24 mouse cellular contexts compared by ENCODE assay signal in the genomic region with DNA sequence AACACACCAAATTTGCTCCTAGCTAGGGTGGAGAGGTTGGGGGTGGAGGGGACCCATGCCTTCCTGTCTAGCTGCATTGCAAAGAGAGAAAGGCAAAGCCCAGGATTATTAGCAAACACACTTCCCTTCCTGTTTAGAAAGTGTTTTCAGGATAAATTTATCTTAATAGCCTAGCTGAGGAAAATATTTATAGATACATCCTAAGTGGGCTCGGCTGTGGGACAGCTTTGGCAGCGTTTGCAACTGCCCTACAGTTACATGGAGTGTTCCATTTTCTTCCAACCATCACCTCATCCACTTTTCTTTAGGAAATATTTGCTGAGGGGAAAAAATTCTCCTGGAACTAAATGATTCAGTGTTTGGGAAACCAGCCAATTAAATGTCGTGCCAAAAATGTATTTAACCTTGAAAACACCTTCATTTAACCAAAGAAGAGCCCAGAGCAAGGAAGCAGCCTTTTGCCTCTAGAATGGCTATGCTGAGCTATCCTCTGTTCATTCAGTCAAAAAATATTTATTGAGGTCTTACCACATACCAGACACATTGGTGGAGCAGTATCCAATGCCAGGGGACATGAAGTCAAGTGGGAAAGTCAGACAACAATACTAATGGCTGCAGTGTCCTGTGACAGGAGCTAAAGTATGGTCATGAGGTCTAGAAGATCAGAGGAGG.
DNase-seq lines count a peak whose midpoint lies in the region; ATAC-seq and TF ChIP-seq lines count a peak whose summit lies in the region.
"Had no signal": no experiment of that assay in that cellular context is flagged by ENCODE, and none has a peak within 500 bp of the region (broad histone marks: within the 10 kb centered on the region; RNA-seq: fewer than 3 reads in every experiment).

No protein-coding gene starts in this region.

- DNase-seq in hindbrain, postnatal 0 days (ENCODE audit: low spot score): peak; percentile 21
- DNase-seq in hindbrain, embryonic 11.5 days (ENCODE audit: low spot score): no peak
- DNase-seq in lung, postnatal 10 days: peak; percentile 5
- no peak for DNase-seq in lung, postnatal 25 days (ENCODE audit: low spot score)
- peak; percentile 88 for DNase-seq in Patski (ENCODE audit: low read depth, low spot score)
- DNase-seq in adrenal gland, adult 8-10 months: no peak
- DNase-seq: adrenal gland, adult 2 months; adrenal gland, postnatal 36 days; B cell, adult 2 months; cerebellum, adult 11 months; cerebellum, adult 8-10 months; cerebellum, postnatal 14 days; embryo, embryonic 11 days; forebrain, postnatal 0 days; gastrocnemius, postnatal 14 days; heart, postnatal 36 days had no signal

- H3K9me3 ChIP-seq in hindbrain, postnatal 0 days (ENCODE audit: low read length): no peaks in the 10 kb centered on the region
- no peaks in the 10 kb centered on the region for H3K9me3 ChIP-seq in hindbrain, embryonic 11.5 days (ENCODE audit: control insufficient read depth, low read length)
- H3K9me3 ChIP-seq: embryonic facial prominence, embryonic 12.5 days; G1E; hindbrain, embryonic 12.5 days had no signal

- WGBS in hindbrain, postnatal 0 days: 75% methylated on average over 3 of the region's 3 CpGs
- WGBS in hindbrain, embryonic 11.5 days: 92% methylated on average over 3 of the region's 3 CpGs

- no peak for ATAC-seq in hindbrain, postnatal 0 days
- ATAC-seq in hindbrain, embryonic 11.5 days (ENCODE audit: low FRiP score): no peak
- ATAC-seq in Patski: peak; percentile 96
- no peak for ATAC-seq in megakaryocyte progenitor cell, adult 5-6 weeks (replicated peaks; ENCODE audit: poor library complexity)
- ATAC-seq: CD4-positive, CD25-positive, alpha-beta regulatory T cell, adult 4 months; forebrain, embryonic 13.5 days; forebrain, postnatal 0 days; hindbrain, embryonic 16.5 days had no signal

- H3K9ac ChIP-seq in hindbrain, postnatal 0 days (replicated peaks; ENCODE audit: low read length): no peak overlapping the region
- no peak overlapping the region for H3K9ac ChIP-seq in hindbrain, embryonic 11.5 days (ENCODE audit: low read depth, low read length)
- H3K9ac ChIP-seq: embryonic facial prominence, embryonic 12.5 days; forebrain, embryonic 13.5 days; forebrain, postnatal 0 days; heart, embryonic 13.5 days; hindbrain, embryonic 12.5 days had no signal

- no peak overlapping the region for H3K27ac ChIP-seq in hindbrain, postnatal 0 days
- no peak overlapping the region for H3K27ac ChIP-seq in hindbrain, embryonic 11.5 days (ENCODE audit: low read depth, low read length)
- H3K27ac ChIP-seq: embryonic facial prominence, embryonic 12.5 days; forebrain, embryonic 13.5 days; heart, embryonic 13.5 days; hindbrain, embryonic 12.5 days had no signal

- no peak overlapping the region for H3K4me3 ChIP-seq in hindbrain, postnatal 0 days (ENCODE audit: low read length)
- no peak overlapping the region for H3K4me3 ChIP-seq in hindbrain, embryonic 11.5 days (ENCODE audit: low read depth, low read length)
- H3K4me3 ChIP-seq: embryonic facial prominence, embryonic 12.5 days; forebrain, embryonic 13.5 days; heart, embryonic 13.5 days; hindbrain, embryonic 12.5 days had no signal

- no peak overlapping the region for H3K4me2 ChIP-seq in hindbrain, postnatal 0 days (ENCODE audit: low read depth, low read length)
- no peak overlapping the region for H3K4me2 ChIP-seq in hindbrain, embryonic 11.5 days (replicated peaks; ENCODE audit: low read depth, low read length)
- H3K4me2 ChIP-seq: embryonic facial prominence, embryonic 12.5 days; forebrain, embryonic 13.5 days; heart, embryonic 13.5 days; hindbrain, embryonic 12.5 days had no signal

- in situ Hi-C loops in Patski (cut with MboI; ENCODE audit: low pct_unique_long_range_greater_than_20kb): no loop called here

- no peaks in the 10 kb centered on the region for H3K27me3 ChIP-seq in hindbrain, postnatal 0 days (ENCODE audit: insufficient read depth, low read length)
- no peaks in the 10 kb centered on the region for H3K27me3 ChIP-seq in hindbrain, embryonic 11.5 days (ENCODE audit: control insufficient read depth, insufficient read depth, low read length)
- no peaks in the 10 kb centered on the region for H3K27me3 ChIP-seq in Patski
- H3K27me3 ChIP-seq: embryonic facial prominence, embryonic 12.5 days; forebrain, embryonic 13.5 days; heart, embryonic 13.5 days; hindbrain, embryonic 12.5 days had no signal

- H3K4me1 ChIP-seq in hindbrain, postnatal 0 days (ENCODE audit: insufficient read depth, low read length): no peaks in the 10 kb centered on the region
- no peaks in the 10 kb centered on the region for H3K4me1 ChIP-seq in hindbrain, embryonic 11.5 days (replicated peaks; ENCODE audit: control insufficient read depth, insufficient read depth, low read length)
- H3K4me1 ChIP-seq: embryonic facial prominence, embryonic 12.5 days; forebrain, embryonic 13.5 days; hindbrain, embryonic 12.5 days had no signal

- no peaks in the 10 kb centered on the region for H3K36me3 ChIP-seq in hindbrain, postnatal 0 days (ENCODE audit: insufficient read depth, low read length)
- no peaks in the 10 kb centered on the region for H3K36me3 ChIP-seq in hindbrain, embryonic 11.5 days (ENCODE audit: control insufficient read depth, insufficient read depth, low read length)
- H3K36me3 ChIP-seq: embryonic facial prominence, embryonic 12.5 days; G1E; heart, embryonic 13.5 days; hindbrain, embryonic 12.5 days had no signal

- CTCF ChIA-PET in Patski (lab: Charles Lee): no interaction called here

- no peak for TF ChIP-seq CTCF in hindbrain, postnatal 0 days (IDR thresholded peaks at IDR 0.05; ENCODE audit: low read depth)
- no peak for TF ChIP-seq CTCF in Patski (IDR thresholded peaks at IDR 0.05)

- POLR2A ChIA-PET in Patski (lab: Charles Lee): interaction anchor here (1.4 kb wide), 1 partner anchor 55 kb away, joined by 3 read pairs; no protein-coding TSS in a partner anchor

Comparison
In these comparisons a context has a peak if more than half of its experiments do, and no peak if none do; other contexts are left out.
1. DNase-seq: peak in hindbrain, postnatal 0 days (single experiment), lung, postnatal 10 days (single experiment) and Patski (single experiment); none in hindbrain, embryonic 11.5 days (single experiment), lung, postnatal 25 days (single experiment) and adrenal gland, adult 8-10 months (single experiment).